Mouse (Mus musculus): ENCODE results near the gene Pik3ip1. TPM values are rescaled to one million over a fixed set of nuclear protein-coding genes. Genes with fewer than 3 reads are reported as not detected.

The Pik3ip1 gene
- 14.8 and 15.0 TPM in 2 replicates for polyA plus RNA-seq (2015; fragmentation: Nextera tagmentation; extraction: Ambion mirVana)

DNA sequence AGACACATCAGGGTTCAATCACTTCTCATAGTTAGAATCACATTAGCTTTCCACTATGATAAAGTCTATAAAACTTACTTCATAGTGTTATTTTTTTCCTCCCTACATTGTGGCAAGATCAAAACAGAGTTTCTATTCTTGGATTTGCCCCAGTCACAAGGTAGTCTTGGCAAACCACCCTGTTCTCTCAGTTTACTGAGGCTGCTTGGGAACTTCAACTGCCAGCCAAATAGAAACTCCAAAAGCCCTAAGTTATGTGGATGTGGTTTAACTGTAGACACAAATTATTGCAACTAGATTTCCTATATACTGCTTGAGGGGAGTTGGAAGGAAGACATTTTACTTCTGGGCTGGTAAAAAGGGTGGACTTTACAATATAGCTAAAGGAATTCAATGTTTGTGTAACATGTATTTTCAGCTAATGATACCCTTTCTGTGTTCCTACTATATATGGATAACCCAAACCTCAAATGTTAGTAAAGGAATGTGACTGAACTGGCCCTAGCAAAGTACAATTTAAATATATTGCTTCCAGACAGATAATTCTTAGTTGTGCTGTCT lies at the start of gene Pik3ip1:
Gene Pik3ip1 (plus strand): TSS at position 511 of the 561 bp plus-strand sequence.
- no peak for ATAC-seq (replicated peaks; ENCODE audit: low FRiP score, low read depth)
- TF ChIP-seq CTCF (IDR thresholded peaks at IDR 0.05; ENCODE audit: low read depth), result no peak

GRCm38 (mm10) chr11:3282887-3283286 lies 47.3 kb upstream of the Pik3ip1 start:
- Histone ChIP-seq H3K4me3 (replicated peaks; ENCODE audit: low read depth, low read length) (no peak overlapping the region), H3K27ac (no peak overlapping the region), H3K27me3 (ENCODE audit: insufficient read depth, low read length) (no peaks in the 10 kb centered on the region), H3K9ac (ENCODE audit: low read depth, low read length) (no peak overlapping the region), H3K4me2 (ENCODE audit: low read length) (no peak overlapping the region), H3K9me3 (replicated peaks; ENCODE audit: low read length) (no peaks in the 10 kb centered on the region), H3K36me3 (ENCODE audit: insufficient read depth, low read length) (no peaks in the 10 kb centered on the region), H3K4me1 (replicated peaks; ENCODE audit: insufficient read depth, low read length) (no peaks in the 10 kb centered on the region)
- no peak for ATAC-seq (replicated peaks; ENCODE audit: low FRiP score, low read depth)
- no peak for DNase-seq (ENCODE audit: low spot score)
- 62% methylated on average over 6 of the region's 6 CpGs for WGBS
- TF ChIP-seq CTCF (IDR thresholded peaks at IDR 0.05; ENCODE audit: low read depth), result no peak

More for the DNA sequence above, at the start of gene Pik3ip1:
- H3K9ac ChIP-seq (ENCODE audit: low read depth, low read length), result peak within 1 kb of the TSS; percentile 65
- no peaks in the 10 kb centered on the region for H3K36me3 ChIP-seq (ENCODE audit: insufficient read depth, low read length)
- peak within 1 kb of the TSS; percentile 74 for H3K27ac ChIP-seq
- peak; percentile 10 for DNase-seq (ENCODE audit: low spot score)
- H3K4me3 ChIP-seq (replicated peaks; ENCODE audit: low read depth, low read length), result peak within 1 kb of the TSS; percentile 44
- no peaks in the 10 kb centered on the region for H3K9me3 ChIP-seq (replicated peaks; ENCODE audit: low read length)
- H3K27me3 ChIP-seq (ENCODE audit: insufficient read depth, low read length), result no peaks in the 10 kb centered on the region
- H3K4me2 ChIP-seq (ENCODE audit: low read length), result peak within 1 kb of the TSS; percentile 94
- peaks cover 5% of the 10 kb centered on the region for H3K4me1 ChIP-seq (replicated peaks; ENCODE audit: insufficient read depth, low read length)

DNA sequence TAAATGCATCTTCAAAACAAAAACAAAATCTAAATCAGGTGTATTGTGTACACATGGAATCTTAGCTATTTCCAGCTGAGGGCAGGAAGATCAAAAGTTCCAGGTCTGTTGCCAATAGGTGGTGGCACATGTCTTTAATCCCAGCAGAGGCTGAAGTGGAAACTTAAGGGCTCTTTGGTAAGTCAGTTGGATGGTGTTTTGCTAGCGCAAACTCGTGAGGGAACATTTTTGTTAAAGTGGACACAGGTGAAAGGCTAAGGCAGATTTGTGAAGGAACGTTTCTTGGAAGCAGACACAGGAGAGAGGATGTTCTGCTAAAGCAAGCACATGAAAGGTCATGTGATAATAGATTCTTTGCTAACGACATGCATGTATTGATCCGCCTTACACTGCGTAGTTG lies 46.6 kb upstream of the Pik3ip1 start:
- Histone ChIP-seq H3K9ac (ENCODE audit: low read depth, low read length) (no peak overlapping the region), H3K4me3 (replicated peaks; ENCODE audit: low read depth, low read length) (no peak overlapping the region), H3K4me1 (replicated peaks; ENCODE audit: insufficient read depth, low read length) (no peaks in the 10 kb centered on the region), H3K36me3 (ENCODE audit: insufficient read depth, low read length) (no peaks in the 10 kb centered on the region), H3K4me2 (ENCODE audit: low read length) (no peak overlapping the region), H3K27ac (no peak overlapping the region), H3K9me3 (replicated peaks; ENCODE audit: low read length) (no peaks in the 10 kb centered on the region), H3K27me3 (ENCODE audit: insufficient read depth, low read length) (no peaks in the 10 kb centered on the region)
- no peak for ATAC-seq (replicated peaks; ENCODE audit: low FRiP score, low read depth)
- no peak for DNase-seq (ENCODE audit: low spot score)
- WGBS, result 92% methylated on average over 6 of the region's 6 CpGs
- no peak for TF ChIP-seq CTCF (IDR thresholded peaks at IDR 0.05; ENCODE audit: low read depth)

GRCm38 (mm10) chr11:3285940-3286339 lies 44.3 kb upstream of the Pik3ip1 start:
- no peaks in the 10 kb centered on the region for H3K36me3 ChIP-seq (ENCODE audit: insufficient read depth, low read length)
- WGBS, result 86% methylated on average over 3 of the region's 3 CpGs
- no peak overlapping the region for H3K27ac ChIP-seq
- H3K9me3 ChIP-seq (replicated peaks; ENCODE audit: low read length), result no peaks in the 10 kb centered on the region
- no peak overlapping the region for H3K4me2 ChIP-seq (ENCODE audit: low read length)
- DNase-seq (ENCODE audit: low spot score), result no peak
- TF ChIP-seq CTCF (IDR thresholded peaks at IDR 0.05; ENCODE audit: low read depth), result no peak
- no peaks in the 10 kb centered on the region for H3K4me1 ChIP-seq (replicated peaks; ENCODE audit: insufficient read depth, low read length)
- no peaks in the 10 kb centered on the region for H3K27me3 ChIP-seq (ENCODE audit: insufficient read depth, low read length)
- ATAC-seq (replicated peaks; ENCODE audit: low FRiP score, low read depth), result no peak
- no peak overlapping the region for H3K4me3 ChIP-seq (replicated peaks; ENCODE audit: low read depth, low read length)
- no peak overlapping the region for H3K9ac ChIP-seq (ENCODE audit: low read depth, low read length)

DNA sequence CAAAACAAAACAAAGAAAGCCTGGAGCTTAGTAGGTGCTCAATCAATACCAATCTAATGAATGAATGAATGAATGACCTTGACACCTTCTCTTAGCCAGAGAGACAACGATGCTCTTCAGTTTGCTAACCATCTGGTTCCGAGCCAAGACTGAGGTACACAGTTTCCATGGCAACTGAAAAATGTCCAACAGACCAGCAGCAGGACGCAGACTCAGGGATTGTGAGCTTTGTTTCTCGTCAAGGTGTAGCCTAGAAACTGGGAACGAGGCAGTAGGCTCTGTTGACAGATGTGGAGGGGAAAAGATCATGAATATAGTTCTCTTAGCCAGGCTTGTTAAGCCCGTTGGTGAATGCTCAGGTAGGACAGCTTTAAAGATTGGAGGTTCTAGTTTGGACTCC lies 43.1 kb upstream of the Pik3ip1 start:
- Histone ChIP-seq H3K36me3 (ENCODE audit: insufficient read depth, low read length) (no peaks in the 10 kb centered on the region), H3K4me2 (ENCODE audit: low read length) (no peak overlapping the region), H3K27ac (peak overlapping the region; percentile 100; the same call in 1 of the 2 replicates), H3K4me3 (replicated peaks; ENCODE audit: low read depth, low read length) (no peak overlapping the region), H3K9ac (ENCODE audit: low read depth, low read length) (no peak overlapping the region), H3K4me1 (replicated peaks; ENCODE audit: insufficient read depth, low read length) (no peaks in the 10 kb centered on the region), H3K9me3 (replicated peaks; ENCODE audit: low read length) (no peaks in the 10 kb centered on the region), H3K27me3 (ENCODE audit: insufficient read depth, low read length) (no peaks in the 10 kb centered on the region)
- WGBS, result 51% methylated on average over 6 of the region's 6 CpGs
- ATAC-seq (replicated peaks; ENCODE audit: low FRiP score, low read depth) (no peak), DNase-seq (ENCODE audit: low spot score) (no peak)
- no peak for TF ChIP-seq CTCF (IDR thresholded peaks at IDR 0.05; ENCODE audit: low read depth)

- Histone ChIP-seq H3K9me3 (replicated peaks; ENCODE audit: low read length) (no peaks in the 10 kb centered on the region), H3K4me2 (ENCODE audit: low read length) (peak overlapping the region; percentile 96), H3K9ac (ENCODE audit: low read depth, low read length) (peak overlapping the region; percentile 97), H3K36me3 (ENCODE audit: insufficient read depth, low read length) (0 out of 2 replicates have a peak, but pooled peaks cover under 1% of the 10 kb centered on the region), H3K4me3 (replicated peaks; ENCODE audit: low read depth, low read length) (no peak overlapping the region; the same call in 1 of the 2 replicates), H3K4me1 (replicated peaks; ENCODE audit: insufficient read depth, low read length) (peaks cover 3% of the 10 kb centered on the region; the same call in 1 of the 2 replicates), H3K27me3 (ENCODE audit: insufficient read depth, low read length) (no peaks in the 10 kb centered on the region), H3K27ac (peak overlapping the region; percentile 100)
- no peak for ATAC-seq (replicated peaks; ENCODE audit: low FRiP score, low read depth)
- TF ChIP-seq CTCF (IDR thresholded peaks at IDR 0.05; ENCODE audit: low read depth), result no peak
- peak; percentile 54 for DNase-seq (ENCODE audit: low spot score)
- WGBS, result 52% methylated on average over 5 of the region's 5 CpGs
Measured at GRCm38 (mm10) chr11:3287921-3288320, 42.3 kb upstream of the Pik3ip1 start.
